In the genomic region with DNA sequence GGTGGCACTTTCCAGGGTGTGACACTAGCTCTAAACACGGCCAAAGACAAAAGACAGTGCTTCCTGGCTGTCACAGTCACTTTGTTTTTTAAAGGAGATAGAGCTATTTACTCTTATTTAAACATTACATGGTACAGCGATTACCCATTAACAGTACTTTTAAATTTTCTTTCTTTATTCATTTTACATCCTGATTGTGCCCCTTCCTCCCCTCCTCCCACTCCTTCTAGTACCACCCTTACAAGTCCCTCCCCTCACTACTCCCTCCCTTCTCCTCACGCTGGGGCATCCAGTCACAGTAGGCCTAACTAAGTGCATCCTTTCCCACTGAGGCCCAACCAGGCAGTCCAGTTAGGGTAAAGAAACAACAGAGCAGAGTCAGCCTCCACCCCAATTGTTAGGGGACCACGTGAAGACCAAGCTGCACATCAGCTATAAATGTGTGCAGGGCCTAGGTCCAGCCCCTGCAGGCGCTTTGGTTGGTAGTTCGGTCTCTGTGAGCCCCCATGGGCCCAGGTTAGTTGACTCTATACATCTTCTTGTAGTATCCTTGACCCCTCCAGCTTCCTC, we compare ENCODE assay signal across 18 mouse cellular contexts.
A peak's percentile ranks its signal among the peaks of the same experiment; 100 is the strongest.
DNase-seq lines count a peak whose midpoint lies in the region; ATAC-seq and TF ChIP-seq lines count a peak whose summit lies in the region.
"Had no signal": no experiment of that assay in that cellular context is flagged by ENCODE, and none has a peak within 500 bp of the region (broad histone marks: within the 10 kb centered on the region; RNA-seq: fewer than 3 reads in every experiment).

No protein-coding gene starts in this region.

- intact Hi-C loops in heart, adult 2 months (cut with DNase I) = no loop called here

- no peak for ATAC-seq in heart, embryonic 15.5 days (replicated peaks; ENCODE audit: insufficient number of reproducible peaks, insufficient read depth, low FRiP score, low read depth)
- ATAC-seq: midbrain, embryonic 13.5 days; Patski had no signal

- H3K79me2 ChIP-seq in heart, adult 2 months (replicated peaks; ENCODE audit: control insufficient read depth, insufficient read depth, low read length) = no peaks in the 10 kb centered on the region
- no peaks in the 10 kb centered on the region for H3K79me2 ChIP-seq in myocyte (ENCODE audit: control insufficient read depth, insufficient read depth)

- no peak overlapping the region for H3K4me2 ChIP-seq in heart, embryonic 15.5 days
- peak overlapping the region; percentile 47 for H3K4me2 ChIP-seq in myocyte (ENCODE audit: low read depth)
- H3K4me2 ChIP-seq: forebrain, embryonic 12.5 days; hindbrain, embryonic 13.5 days; limb, embryonic 12.5 days; midbrain, embryonic 13.5 days had no signal

- 72% methylated on average over 6 of the region's 6 CpGs for WGBS in heart, embryonic 15.5 days
- WGBS in heart, adult 2 months = 78% methylated on average over 6 of the region's 6 CpGs

- peaks cover 29% of the 10 kb centered on the region for H3K4me1 ChIP-seq in heart, embryonic 15.5 days (replicated peaks)
- peaks cover 2% of the 10 kb centered on the region for H3K4me1 ChIP-seq in heart, adult 2 months (ENCODE audit: control insufficient read depth, insufficient read depth, low read length)

- no peaks in the 10 kb centered on the region for H3K27me3 ChIP-seq in heart, embryonic 15.5 days
- no peaks in the 10 kb centered on the region for H3K27me3 ChIP-seq in heart, adult 2 months (ENCODE audit: control insufficient read depth, insufficient read depth, low read length)
- H3K27me3 ChIP-seq in myocyte (ENCODE audit: control insufficient read depth, insufficient read depth, insufficient read length) = no peaks in the 10 kb centered on the region
- H3K27me3 ChIP-seq: forebrain, embryonic 12.5 days; hindbrain, embryonic 13.5 days; limb, embryonic 12.5 days; midbrain, embryonic 13.5 days; Patski had no signal

- no peak overlapping the region for H3K4me3 ChIP-seq in heart, embryonic 15.5 days
- H3K4me3 ChIP-seq in heart, adult 2 months = no peak overlapping the region
- no peak overlapping the region for H3K4me3 ChIP-seq in myocyte
- H3K4me3 ChIP-seq: forebrain, embryonic 12.5 days; gastrocnemius, adult 2 months; hindbrain, embryonic 13.5 days; limb, embryonic 12.5 days; midbrain, embryonic 13.5 days had no signal

- DNase-seq in adrenal gland, postnatal 10 days = peak; percentile 0
- no peak for DNase-seq in adrenal gland, postnatal 36 days
- DNase-seq in heart, adult 2 months = no peak
- DNase-seq in thymus, postnatal 4 days = peak; percentile 8
- no peak for DNase-seq in thymus, postnatal 0 days (ENCODE audit: low spot score)
- no peak for DNase-seq in cerebellum, adult 11 months
- DNase-seq: cerebellum, postnatal 25 days; gastrocnemius, adult 2 months; kidney, adult 18-20 months; right cerebral cortex, postnatal 4 days; thymus, postnatal 14 days had no signal

- no peak overlapping the region for H3K9ac ChIP-seq in heart, embryonic 15.5 days
- no peak overlapping the region for H3K9ac ChIP-seq in heart, adult 2 months (ENCODE audit: low read depth, low read length)
- H3K9ac ChIP-seq: forebrain, embryonic 12.5 days; hindbrain, embryonic 13.5 days; limb, embryonic 12.5 days; midbrain, embryonic 13.5 days had no signal

- TF ChIP-seq EP300 in heart, adult 2 months (IDR thresholded peaks at IDR 0.05; ENCODE audit: insufficient read depth, low read depth, low read length) = no peak

- no peak for TF ChIP-seq CTCF in heart, adult 2 months (IDR thresholded peaks at IDR 0.05)

- TF ChIP-seq POLR2A in heart, adult 2 months (IDR thresholded peaks at IDR 0.05; ENCODE audit: insufficient read depth, low read depth, low read length) = no peak
- TF ChIP-seq POLR2A in myocyte (IDR thresholded peaks at IDR 0.05; ENCODE audit: insufficient read length, low read depth) = no peak

- H3K9me3 ChIP-seq in heart, embryonic 15.5 days (replicated peaks) = no peaks in the 10 kb centered on the region
- H3K9me3 ChIP-seq: forebrain, embryonic 12.5 days; hindbrain, embryonic 13.5 days; limb, embryonic 12.5 days had no signal

- H3ac ChIP-seq in myocyte (ENCODE audit: control insufficient read depth, insufficient read length) = no peak overlapping the region

- H3K27ac ChIP-seq in heart, embryonic 15.5 days = peak overlapping the region; percentile 52
- H3K27ac ChIP-seq in heart, adult 2 months = no peak overlapping the region
- H3K27ac ChIP-seq: forebrain, embryonic 12.5 days; gastrocnemius, adult 2 months; limb, embryonic 12.5 days; midbrain, embryonic 13.5 days had no signal

- no peaks in the 10 kb centered on the region for H3K36me3 ChIP-seq in heart, embryonic 15.5 days
- H3K36me3 ChIP-seq in heart, adult 2 months (ENCODE audit: control insufficient read depth, insufficient read depth, low read length) = no peaks in the 10 kb centered on the region
- H3K36me3 ChIP-seq in myocyte (ENCODE audit: control insufficient read depth, insufficient read depth) = no peaks in the 10 kb centered on the region
- H3K36me3 ChIP-seq: forebrain, embryonic 12.5 days; hindbrain, embryonic 13.5 days; limb, embryonic 12.5 days; midbrain, embryonic 13.5 days had no signal

TF ChIP-seq in myocyte, 11 proteins besides CTCF, POLR2A, EP300 and RAD21:
- no peak for TF ChIP-seq TCF3 (IDR thresholded peaks at IDR 0.05; ENCODE audit: insufficient read length, low read depth)
- TF ChIP-seq MAX (IDR thresholded peaks at IDR 0.05; ENCODE audit: low read depth) = no peak
- TF ChIP-seq E2F4 (IDR thresholded peaks at IDR 0.05; ENCODE audit: insufficient read depth) = no peak
- TF ChIP-seq SRF (IDR thresholded peaks at IDR 0.05; ENCODE audit: control insufficient read depth, insufficient read length, low read depth) = no peak
- no peak for TF ChIP-seq MYOD1 (IDR thresholded peaks at IDR 0.05; ENCODE audit: control insufficient read depth in 1 of 3, insufficient read length in 2 of 3, low read depth in 2 of 3)
- no peak for TF ChIP-seq REST (IDR thresholded peaks at IDR 0.05; ENCODE audit: insufficient read depth, insufficient read length)
- no peak for TF ChIP-seq TCF12 (IDR thresholded peaks at IDR 0.05; ENCODE audit: insufficient read depth, poor library complexity, severe bottlenecking)
- TF ChIP-seq MYOG (IDR thresholded peaks at IDR 0.05; ENCODE audit: control insufficient read depth in 1 of 3, insufficient read depth in 1 of 3, insufficient read length in 2 of 3, low read depth in 2 of 3) = no peak
- no peak for TF ChIP-seq USF1 (IDR thresholded peaks at IDR 0.05; ENCODE audit: low read depth)
- no peak for TF ChIP-seq POLR2AphosphoS2 (IDR thresholded peaks at IDR 0.05; ENCODE audit: insufficient read length, low read depth)
- TF ChIP-seq CEBPB (IDR thresholded peaks at IDR 0.05; ENCODE audit: insufficient read depth, poor library complexity, severe bottlenecking) = no peak

Comparison
In these comparisons a context has a peak if more than half of its experiments do, and no peak if none do; other contexts are left out.
1. DNase-seq: peak in adrenal gland, postnatal 10 days (single experiment) and thymus, postnatal 4 days (single experiment); none in adrenal gland, postnatal 36 days (0 of 2), heart, adult 2 months (0 of 2), thymus, postnatal 0 days (single experiment) and cerebellum, adult 11 months (single experiment).